Mouse (Mus musculus): ENCODE measurements around the gene Gm7879.

DNA sequence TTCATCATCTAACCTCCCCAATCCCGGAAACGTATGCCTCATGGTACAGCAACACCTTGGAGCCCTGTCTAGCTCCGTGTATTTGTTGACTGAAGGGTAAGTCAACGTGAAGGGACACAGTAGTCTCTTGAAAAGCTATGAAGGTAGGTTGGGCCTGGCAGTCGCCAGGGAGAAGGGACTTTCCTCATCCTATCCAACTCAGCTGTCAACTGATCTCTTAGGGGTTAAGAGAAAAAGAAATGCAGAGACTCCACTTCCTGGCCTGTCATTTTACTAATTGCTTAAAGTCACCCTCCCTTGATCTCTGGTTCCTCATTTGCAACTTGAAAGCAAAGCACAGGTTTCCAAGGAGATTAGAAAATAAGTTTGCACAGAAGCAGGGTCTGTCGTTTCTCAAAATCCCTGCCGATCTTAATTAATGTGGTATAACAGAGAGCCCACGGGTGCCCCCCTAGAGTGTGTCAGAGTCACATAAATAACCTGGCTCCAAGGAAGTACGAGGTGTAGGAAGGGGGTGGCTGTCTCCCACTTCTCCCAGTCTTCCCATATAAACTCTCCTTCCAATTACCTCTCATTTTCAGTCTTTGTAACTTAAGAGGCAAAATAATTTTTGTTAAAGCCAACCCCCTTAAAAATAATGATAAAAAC lies 34.5 kb downstream of the Gm7879 start:
- no peak for TF ChIP-seq CTCF (IDR thresholded peaks at IDR 0.05; ENCODE audit: insufficient read depth, low read length)
- no peak for TF ChIP-seq POLR2A (IDR thresholded peaks at IDR 0.05; ENCODE audit: borderline replicate concordance, extremely low read depth, low read depth, low read length)
